Mouse (Mus musculus) right cerebral cortex, postnatal 10 days (tissue): Measurements from ENCODE around the gene Cnot6.

Experiments used
- DNase-seq, 2 experiments: peaks; one replicate each; pipeline ENCODE4 v3.0.0; 2021; ENCODE audit warnings: low spot score in 2 of 2

Cnot6 gene

GRCm38 (mm10) chr11:49654651-49655050 lies 57.9 kb downstream of the Cnot6 start:
- no peak for DNase-seq

GRCm38 (mm10) chr11:49653079-49653408 lies 59.5 kb downstream of the Cnot6 start:
- no peak for DNase-seq

- peak; percentile 90 to 93 for DNase-seq
Observed at GRCm38 (mm10) chr11:49652401-49653078, 60.0 kb downstream of the Cnot6 start.

- DNase-seq, result no peak
Observed at GRCm38 (mm10) chr11:49651762-49652322, 60.7 kb downstream of the Cnot6 start.

GRCm38 (mm10) chr11:49650994-49651761 lies 61.3 kb downstream of the Cnot6 start:
- no peak for DNase-seq

- no peak for DNase-seq
Observed at GRCm38 (mm10) chr11:49650113-49650993, 62.2 kb downstream of the Cnot6 start.

GRCm38 (mm10) chr11:49645677-49646076 lies 66.8 kb downstream of the Cnot6 start:
- no peak for DNase-seq

- DNase-seq, result no peak
Observed at GRCm38 (mm10) chr11:49636449-49636848, 76.1 kb downstream of the Cnot6 start.

- no peak for DNase-seq
Observed at GRCm38 (mm10) chr11:49635671-49636070, 76.9 kb downstream of the Cnot6 start.

GRCm38 (mm10) chr11:49634101-49634500 lies 78.4 kb downstream of the Cnot6 start:
- no peak for DNase-seq

- DNase-seq, result no peak
Observed at GRCm38 (mm10) chr11:49632256-49632655, 80.3 kb downstream of the Cnot6 start.

GRCm38 (mm10) chr11:49631154-49631553 lies 81.4 kb downstream of the Cnot6 start:
- DNase-seq, result no peak

- DNase-seq, result no peak
Observed at GRCm38 (mm10) chr11:49626748-49627147, 85.8 kb downstream of the Cnot6 start.

- DNase-seq, result no peak
Observed at GRCm38 (mm10) chr11:49625863-49626262, 86.7 kb downstream of the Cnot6 start.

- DNase-seq, result no peak
Observed at GRCm38 (mm10) chr11:49624156-49624555, 88.4 kb downstream of the Cnot6 start.

GRCm38 (mm10) chr11:49621953-49622352 lies 90.6 kb downstream of the Cnot6 start:
- DNase-seq, result no peak
